Mouse (Mus musculus): ENCODE data around the gene Fap.

The Fap gene

DNA sequence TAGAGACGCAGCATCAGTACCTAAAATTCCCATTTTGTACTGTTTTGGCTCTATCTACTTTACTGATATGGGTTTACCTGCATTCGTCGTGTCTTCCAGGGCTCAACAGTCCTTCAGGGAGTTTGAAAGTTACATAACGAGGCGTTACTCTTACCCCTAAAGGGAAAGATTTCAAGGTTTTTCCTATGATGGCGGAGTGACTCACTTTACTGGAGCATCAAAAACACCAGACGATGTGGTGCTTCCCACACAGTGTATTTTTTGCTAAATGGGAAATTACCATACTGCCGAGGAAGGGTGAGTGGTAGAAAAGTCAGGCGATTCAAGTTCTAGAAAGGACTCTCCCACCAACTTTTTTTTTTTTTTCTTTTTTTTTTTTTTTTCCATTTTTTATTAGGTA is 47.5 kb downstream of the Fap start:
- no peak for DNase-seq (ENCODE audit: low spot score)

DNA sequence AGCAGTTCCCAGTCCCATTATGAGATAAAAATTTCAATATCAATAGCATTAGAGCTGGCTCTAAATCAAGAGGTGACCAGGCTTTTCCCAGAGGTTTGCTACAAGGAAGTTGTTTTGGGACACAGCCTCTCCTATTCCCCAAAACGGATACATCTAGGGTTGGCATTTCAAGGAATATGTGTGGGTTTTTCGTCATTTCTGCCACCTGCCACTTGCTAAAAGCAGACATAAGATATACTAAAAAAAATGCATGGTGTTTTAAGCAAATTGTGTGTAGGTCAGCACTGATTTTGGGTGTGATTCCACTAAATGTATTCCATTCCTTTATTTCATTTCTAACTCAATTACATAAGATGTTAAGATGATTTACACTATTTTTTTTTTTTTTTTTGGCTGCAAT is 56.1 kb downstream of the Fap start:
- no peak for DNase-seq (ENCODE audit: low spot score)

GRCm38 (mm10) chr2:62514477-62514876 is 59.4 kb downstream of the Fap start:
- no peak for DNase-seq (ENCODE audit: low spot score)

GRCm38 (mm10) chr2:62513477-62513876 is 60.4 kb downstream of the Fap start:
- DNase-seq (ENCODE audit: low spot score): no peak

DNA sequence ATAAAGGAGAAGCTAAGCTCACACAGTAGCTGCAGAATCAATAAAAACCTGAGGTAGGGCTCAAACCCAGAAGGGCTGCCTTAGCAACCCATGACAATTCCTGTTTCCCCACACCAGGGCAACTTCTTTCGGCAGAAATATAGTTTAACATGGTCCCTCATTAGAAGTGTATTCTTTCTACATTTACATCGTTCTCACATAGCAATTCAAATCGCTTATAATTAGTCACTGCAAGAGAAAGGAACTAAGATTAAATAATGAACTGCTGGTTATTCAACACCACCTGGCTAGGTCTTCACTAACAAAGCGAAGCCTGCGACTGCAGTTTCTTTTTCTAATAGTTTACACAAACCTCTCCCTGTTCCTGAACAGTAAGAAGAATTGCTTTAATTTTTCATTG is 66.7 kb downstream of the Fap start:
- no peak for DNase-seq (ENCODE audit: low spot score)

DNA sequence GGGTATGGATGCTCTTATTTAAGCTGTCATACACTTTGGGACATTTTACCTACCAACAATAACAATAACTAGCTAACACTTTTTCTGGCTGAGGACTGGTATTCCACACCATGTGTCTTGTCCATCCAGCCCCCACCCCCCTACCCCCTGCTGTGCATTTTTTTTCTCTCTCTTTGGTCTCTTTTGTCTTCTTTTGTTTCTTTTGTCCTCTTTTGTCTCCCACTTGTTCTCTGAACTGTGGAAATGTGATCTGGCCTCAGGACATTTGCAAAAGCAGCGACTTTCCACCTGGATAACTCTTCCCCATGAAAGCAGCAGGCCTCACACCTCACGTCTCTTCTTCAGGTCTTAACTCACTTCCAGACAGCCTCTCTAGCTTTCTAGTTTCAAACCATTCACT is 67.4 kb downstream of the Fap start:
- no peak for DNase-seq (ENCODE audit: low spot score)

- DNase-seq (ENCODE audit: low spot score): no peak
Measured at GRCm38 (mm10) chr2:62504269-62504796, 69.5 kb downstream of the Fap start.

GRCm38 (mm10) chr2:62503326-62503725 is 70.5 kb downstream of the Fap start:
- no peak for DNase-seq (ENCODE audit: low spot score)

DNA sequence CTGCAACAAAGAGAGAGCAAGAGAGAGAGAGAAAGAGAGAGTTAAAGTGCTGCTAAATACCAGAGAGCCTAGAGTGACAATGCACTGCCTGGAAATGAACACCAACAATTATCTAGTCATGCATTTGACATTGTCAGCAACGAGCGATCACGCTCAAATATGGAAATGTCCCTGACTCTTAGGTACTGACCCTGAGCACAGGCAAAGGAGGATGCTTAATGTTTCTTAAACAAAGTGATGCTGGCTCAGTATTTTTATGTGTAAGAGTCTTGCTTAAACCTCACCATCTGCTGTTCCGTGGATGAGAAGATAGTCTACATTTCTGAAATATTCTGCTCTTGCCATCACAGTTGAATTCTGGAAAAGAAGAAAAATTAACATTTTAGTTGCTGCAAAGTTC is 71.4 kb downstream of the Fap start:
- DNase-seq (ENCODE audit: low spot score): no peak

GRCm38 (mm10) chr2:62498821-62499220 is 75.1 kb downstream of the Fap start:
- no peak for DNase-seq (ENCODE audit: low spot score)

DNA sequence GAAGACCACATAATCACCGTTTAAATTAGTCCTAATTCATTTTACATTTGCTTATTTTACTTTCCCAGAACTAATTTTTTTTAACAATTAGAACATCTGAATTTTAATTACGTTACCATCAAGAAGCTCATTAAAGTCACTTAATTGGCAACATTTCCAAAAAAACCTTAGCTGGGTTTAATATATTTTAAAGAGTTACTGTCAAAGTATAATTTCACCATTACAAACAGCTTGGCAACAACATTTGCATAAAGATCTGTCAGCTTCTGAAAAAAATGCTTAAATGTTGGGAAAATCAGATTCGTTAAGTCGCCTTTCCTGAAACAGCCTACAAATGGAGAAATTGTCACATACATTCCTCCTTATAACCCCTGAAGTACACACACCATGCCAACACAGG is 75.8 kb downstream of the Fap start:
- DNase-seq (ENCODE audit: low spot score): no peak

GRCm38 (mm10) chr2:62497333-62498002 is 76.4 kb downstream of the Fap start:
- no peak for DNase-seq (ENCODE audit: low spot score)

GRCm38 (mm10) chr2:62495407-62495806 is 78.5 kb downstream of the Fap start:
- no peak for DNase-seq (ENCODE audit: low spot score)

DNA sequence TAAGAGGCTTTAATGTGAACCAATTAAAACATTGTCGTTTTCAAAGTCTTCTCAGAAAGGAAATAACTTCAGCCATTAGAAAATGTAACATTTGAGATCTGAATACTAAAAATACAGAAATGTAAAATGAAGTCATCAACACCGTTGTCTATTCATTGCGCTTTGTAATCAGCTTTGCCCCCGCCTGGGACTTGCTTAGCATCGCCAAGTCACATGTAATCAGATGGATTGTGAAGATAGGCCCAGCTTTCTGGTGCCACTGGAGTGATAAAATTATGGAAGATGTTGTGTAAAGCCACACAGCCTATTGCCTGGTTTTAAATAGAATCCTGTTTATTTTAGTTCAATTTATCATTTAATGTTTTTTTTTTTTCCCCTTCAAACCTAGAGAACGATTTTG is 84.0 kb downstream of the Fap start:
- DNase-seq (ENCODE audit: low spot score): no peak

DNA sequence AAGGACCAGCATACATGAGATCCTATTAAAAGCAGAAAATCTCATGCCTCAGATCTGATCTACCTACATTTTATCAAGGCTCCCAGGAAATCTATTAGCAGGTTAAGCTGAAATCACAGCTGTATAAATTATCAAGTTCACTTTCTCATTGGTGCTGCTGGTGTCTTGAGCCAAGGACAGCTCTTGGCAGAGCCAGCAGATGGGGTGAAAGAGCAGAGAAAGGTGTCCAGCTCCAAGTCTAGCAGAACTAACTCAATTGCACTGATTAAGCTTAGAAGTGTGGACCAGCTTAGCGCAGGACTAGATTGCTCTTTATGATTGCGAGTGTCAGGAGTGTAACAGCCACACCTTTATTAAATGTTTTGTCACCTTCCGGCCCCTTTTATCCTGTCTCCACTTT is 89.0 kb downstream of the Fap start:
- DNase-seq (ENCODE audit: low spot score): no peak

DNA sequence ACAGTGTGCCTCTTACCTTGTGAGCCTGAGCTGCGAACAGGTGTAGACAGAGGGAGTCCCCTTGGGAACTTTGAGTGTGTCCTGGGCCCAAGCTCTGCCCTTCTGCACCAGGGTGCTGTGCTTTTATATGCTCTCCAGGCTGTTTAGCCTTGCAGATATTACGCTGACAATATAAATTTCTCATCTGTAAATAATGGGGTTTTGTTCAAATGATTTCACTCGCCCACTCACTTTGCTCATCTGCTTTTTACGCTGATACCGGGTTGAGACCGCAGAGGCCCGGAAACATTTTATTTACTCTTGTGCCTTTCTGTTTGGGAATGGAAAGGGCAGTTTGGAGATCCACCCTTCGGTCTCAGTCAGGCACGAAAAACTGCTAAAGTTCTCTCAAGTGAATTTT is 90.3 kb downstream of the Fap start, which contains the start of gene Gcg:
Gene Gcg, minus strand, starts transcription at position 101 of the 400 bp plus-strand sequence.
- no peak for DNase-seq (ENCODE audit: low spot score)

- DNase-seq (ENCODE audit: low spot score): no peak
Measured at GRCm38 (mm10) chr2:62480285-62481198, 93.3 kb downstream of the Fap start.

GRCm38 (mm10) chr2:62469551-62469950 is 104.3 kb downstream of the Fap start:
- no peak for DNase-seq (ENCODE audit: low spot score)

DNA sequence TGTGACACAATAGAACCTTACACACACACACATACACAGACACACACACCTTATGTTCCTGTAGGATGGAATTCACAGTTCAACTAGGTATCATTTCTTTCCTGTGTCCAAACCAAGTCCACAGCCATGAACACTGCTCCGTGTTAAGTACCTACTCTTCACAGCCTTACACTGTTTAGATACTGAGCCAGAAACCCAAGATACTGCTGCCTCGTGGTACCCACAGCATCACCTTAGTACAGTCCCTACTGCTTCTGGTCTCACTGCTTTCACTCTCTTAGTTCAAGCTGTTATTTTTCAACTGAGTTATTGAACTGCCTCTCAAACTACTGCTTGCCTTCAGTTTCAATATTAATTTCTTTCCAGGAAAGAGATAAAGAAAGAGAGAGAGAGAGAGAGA is 110.6 kb downstream of the Fap start:
- DNase-seq (ENCODE audit: low spot score): no peak

DNA sequence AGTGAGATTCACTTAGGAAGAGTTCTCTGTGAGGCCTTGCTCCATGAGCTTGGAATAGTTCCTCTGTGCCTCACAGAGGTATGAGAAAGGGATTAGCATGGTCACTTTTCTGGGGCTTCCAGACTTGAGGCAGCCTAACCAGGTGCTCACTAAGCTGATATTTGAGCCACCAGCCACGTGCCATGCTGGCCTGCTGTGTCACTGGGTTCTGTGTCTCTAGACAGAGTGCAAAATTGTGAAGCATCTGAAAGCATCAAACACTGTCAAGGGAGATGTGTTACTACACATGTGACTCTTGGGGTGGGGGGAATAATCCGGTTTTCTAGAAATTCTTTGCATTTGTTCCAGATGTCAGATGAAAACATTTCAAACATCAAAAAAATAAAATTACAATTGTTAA is 111.7 kb downstream of the Fap start:
- no peak for DNase-seq (ENCODE audit: low spot score)

GRCm38 (mm10) chr2:62460815-62461450 is 112.9 kb downstream of the Fap start:
- no peak for DNase-seq (ENCODE audit: low spot score)

DNA sequence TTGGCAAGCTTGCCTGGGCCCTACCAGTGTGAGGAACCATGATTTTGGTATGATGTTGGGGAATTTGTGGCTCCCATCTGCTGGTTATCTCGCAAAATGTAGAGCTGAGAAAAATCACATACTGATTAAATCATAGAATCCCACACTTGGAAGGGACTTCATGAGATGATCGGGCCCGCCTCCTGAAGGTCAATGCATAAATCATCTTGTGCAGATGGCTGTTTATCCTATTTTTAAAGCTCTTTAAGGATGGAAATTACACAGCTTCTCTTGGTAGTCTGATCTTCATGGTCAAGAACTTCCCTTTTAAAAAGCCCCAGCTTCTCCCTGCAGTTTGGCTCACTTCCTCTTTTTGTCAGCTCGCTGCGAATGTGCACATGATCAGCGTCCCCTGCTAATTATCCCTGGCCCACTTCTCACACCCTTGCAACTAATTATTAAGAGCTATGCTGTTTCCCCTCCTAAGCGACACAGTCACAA is 113.6 kb downstream of the Fap start:
- DNase-seq (ENCODE audit: low spot score): no peak
